Mouse (Mus musculus) E14TG2a.4 (cell line): ENCODE measurements around the gene Ccdc62.

Source experiments
- CTCF ChIP-seq: conservative IDR thresholded peaks from 2 replicates; pipeline ENCODE4 v1.5.1; 2014; ENCODE audit warnings: low read length
- NANOG ChIP-seq: IDR thresholded peaks from 2 replicates; pipeline ENCODE4 v1.6.1; 2014; ENCODE audit warnings: borderline replicate concordance, low read length, mixed read lengths
- POU5F1 ChIP-seq: IDR thresholded peaks from 2 replicates; pipeline ENCODE4 v1.6.1; 2014; ENCODE audit warnings: low read length, borderline replicate concordance

- TF ChIP-seq CTCF (no peak), NANOG (no peak), POU5F1 (no peak)
Measured at GRCm38 (mm10) chr5:123922112-123922511, 8.4 kb upstream of the Ccdc62 start.
